Mouse (Mus musculus): Measurements from ENCODE around the gene Garem2.

- TF ChIP-seq CTCF (IDR thresholded peaks at IDR 0.05; ENCODE audit: low read depth, low read length) (no peak), POLR2A (IDR thresholded peaks at IDR 0.05; ENCODE audit: extremely low read depth, insufficient read depth, low read length) (no peak)
Observed at GRCm38 (mm10) chr5:30098260-30098659, 6.7 kb upstream of the Garem2 start.
